Mouse (Mus musculus): Measurements from ENCODE around the gene Des. TPM values are rescaled to one million over a fixed set of nuclear protein-coding genes. Genes with fewer than 3 reads are reported as not detected.

Des gene
- polyA plus RNA-seq, 1 experiment, result 185 TPM

DNA sequence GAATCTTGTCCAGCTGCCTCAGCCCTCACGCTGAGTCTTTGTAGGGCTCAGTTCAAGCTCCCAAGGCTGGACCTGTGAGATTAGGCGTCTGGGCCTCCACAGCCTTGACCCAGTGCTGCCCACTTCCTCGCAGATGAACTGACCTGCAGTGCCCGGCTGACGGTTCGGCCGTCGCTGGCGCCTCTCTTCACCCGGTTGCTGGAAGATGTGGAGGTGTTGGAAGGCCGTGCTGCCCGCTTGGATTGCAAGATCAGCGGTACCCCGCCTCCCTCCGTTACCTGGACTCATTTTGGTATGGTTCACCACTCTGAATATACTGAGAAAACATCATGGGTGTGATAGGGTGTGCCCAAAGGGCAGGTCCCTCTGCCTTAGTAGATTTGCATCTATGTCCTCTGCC lies 46.0 kb downstream of the Des start:
- H3K4me1 ChIP-seq (ENCODE audit: control insufficient read depth, insufficient read depth, low read length), result no peaks in the 10 kb centered on the region
- 87% methylated on average over 15 of the region's 15 CpGs for WGBS
- no peak overlapping the region for H3K4me3 ChIP-seq (replicated peaks; ENCODE audit: extremely low read depth, low read depth, low read length)
- DNase-seq, result no peak
- TF ChIP-seq CTCF (IDR thresholded peaks at IDR 0.05; ENCODE audit: insufficient read depth, low read length), result no peak
- no peak for TF ChIP-seq POLR2A (IDR thresholded peaks at IDR 0.05; ENCODE audit: borderline replicate concordance, extremely low read depth, low read depth, low read length)

DNA sequence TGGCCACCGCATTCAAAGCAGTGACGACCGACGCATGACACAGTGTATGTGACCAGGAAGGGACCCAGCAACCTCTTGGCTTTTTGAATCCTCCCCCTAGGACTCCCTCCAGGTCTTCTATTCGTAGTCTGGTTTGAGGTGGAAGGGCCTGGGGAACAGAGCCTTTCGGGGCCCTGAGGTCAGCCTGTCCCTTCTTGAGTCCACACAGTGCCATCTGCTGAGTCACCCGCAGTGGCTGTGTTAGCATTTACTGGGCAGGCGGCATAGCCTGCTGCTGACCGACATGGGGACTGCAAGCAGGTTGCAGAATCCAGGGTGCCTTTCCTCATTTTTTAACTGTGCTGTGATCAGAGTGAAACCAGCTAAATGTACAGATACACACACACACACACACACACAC lies 46.9 kb downstream of the Des start:
- no peak for DNase-seq
- Histone ChIP-seq H3K4me1 (ENCODE audit: control insufficient read depth, insufficient read depth, low read length) (no peaks in the 10 kb centered on the region), H3K4me3 (replicated peaks; ENCODE audit: extremely low read depth, low read depth, low read length) (no peak overlapping the region)
- TF ChIP-seq POLR2A (IDR thresholded peaks at IDR 0.05; ENCODE audit: borderline replicate concordance, extremely low read depth, low read depth, low read length), result no peak
- no peak for TF ChIP-seq CTCF (IDR thresholded peaks at IDR 0.05; ENCODE audit: insufficient read depth, low read length)
- 89% methylated on average over 9 of the region's 9 CpGs for WGBS

DNA sequence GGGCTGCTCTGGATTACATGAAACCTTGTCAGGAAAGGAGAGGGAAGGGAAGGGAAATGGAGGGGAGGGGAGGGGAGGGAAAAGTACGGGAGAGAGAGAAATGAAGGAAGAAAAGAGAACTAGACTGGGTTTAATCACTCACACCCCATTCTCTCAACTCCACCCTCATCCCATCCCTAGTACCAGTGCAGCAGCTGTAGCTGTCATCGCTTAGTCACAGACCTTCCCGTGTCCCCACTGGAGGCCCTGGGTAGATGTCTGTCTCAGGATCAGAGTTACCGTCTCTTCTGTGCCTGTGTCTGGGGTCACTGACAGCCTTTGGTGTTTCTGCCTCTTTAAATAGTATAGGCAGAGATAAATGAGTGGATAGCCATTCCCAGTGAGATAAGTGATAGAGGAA lies 48.1 kb downstream of the Des start:
- H3K4me3 ChIP-seq (replicated peaks; ENCODE audit: extremely low read depth, low read depth, low read length), result no peak overlapping the region
- no peak for DNase-seq
- 48% methylated on average over 4 of the region's 4 CpGs for WGBS
- H3K4me1 ChIP-seq (ENCODE audit: control insufficient read depth, insufficient read depth, low read length), result no peaks in the 10 kb centered on the region
- TF ChIP-seq CTCF (IDR thresholded peaks at IDR 0.05; ENCODE audit: insufficient read depth, low read length), result no peak
- no peak for TF ChIP-seq POLR2A (IDR thresholded peaks at IDR 0.05; ENCODE audit: borderline replicate concordance, extremely low read depth, low read depth, low read length)

DNA sequence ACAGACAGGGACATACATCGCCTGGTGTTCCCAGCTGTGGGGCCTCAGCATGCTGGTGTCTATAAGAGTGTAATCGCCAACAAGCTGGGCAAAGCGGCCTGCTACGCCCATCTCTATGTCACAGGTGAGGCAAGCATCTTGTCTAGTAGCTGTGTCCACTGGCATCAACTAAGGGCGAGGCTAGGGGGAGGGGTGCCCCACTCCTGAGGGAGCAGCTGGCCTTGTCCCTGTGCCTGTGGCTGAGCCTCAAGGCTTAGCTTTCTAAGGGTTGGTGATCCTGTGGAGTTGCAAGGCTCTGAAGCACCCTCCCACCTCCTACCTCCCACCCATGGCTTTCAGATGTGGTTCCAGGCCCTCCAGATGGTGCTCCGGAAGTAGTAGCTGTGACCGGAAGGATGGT lies 49.8 kb downstream of the Des start:
- WGBS, result 90% methylated on average over 7 of the region's 7 CpGs
- TF ChIP-seq CTCF (IDR thresholded peaks at IDR 0.05; ENCODE audit: insufficient read depth, low read length) (no peak), POLR2A (IDR thresholded peaks at IDR 0.05; ENCODE audit: borderline replicate concordance, extremely low read depth, low read depth, low read length) (no peak)
- no peak for DNase-seq

DNA sequence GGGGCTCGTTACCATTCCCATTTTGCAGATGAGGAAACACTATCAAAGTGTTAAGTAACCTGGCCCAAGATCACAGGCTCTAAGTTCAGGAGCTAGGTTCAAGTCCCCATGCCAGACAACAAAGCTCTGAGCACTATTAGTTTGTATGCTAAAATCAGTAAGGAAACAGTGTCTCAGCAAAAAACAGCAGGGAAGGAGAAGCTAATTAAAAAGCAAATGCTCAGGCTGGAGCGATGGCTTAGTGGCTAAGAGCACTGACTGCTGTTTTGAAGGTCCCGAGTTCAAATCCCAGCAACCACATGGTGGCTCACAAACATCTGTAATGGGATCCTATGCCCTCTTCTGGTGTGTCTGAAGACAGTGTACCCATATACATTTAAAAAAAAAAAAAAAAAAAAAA lies 52.1 kb downstream of the Des start:
- 89% methylated on average over 3 of the region's 3 CpGs for WGBS
- no peak overlapping the region for H3K4me3 ChIP-seq (replicated peaks; ENCODE audit: extremely low read depth, low read depth, low read length)
- no peaks in the 10 kb centered on the region for H3K4me1 ChIP-seq (ENCODE audit: control insufficient read depth, insufficient read depth, low read length)
- no peak for DNase-seq
- TF ChIP-seq CTCF (IDR thresholded peaks at IDR 0.05; ENCODE audit: insufficient read depth, low read length) (no peak), POLR2A (IDR thresholded peaks at IDR 0.05; ENCODE audit: borderline replicate concordance, extremely low read depth, low read depth, low read length) (no peak)

More for the DNA sequence above, 49.8 kb downstream of the Des start:
- Histone ChIP-seq H3K4me1 (ENCODE audit: control insufficient read depth, insufficient read depth, low read length) (no peaks in the 10 kb centered on the region), H3K4me3 (replicated peaks; ENCODE audit: extremely low read depth, low read depth, low read length) (no peak overlapping the region)

DNA sequence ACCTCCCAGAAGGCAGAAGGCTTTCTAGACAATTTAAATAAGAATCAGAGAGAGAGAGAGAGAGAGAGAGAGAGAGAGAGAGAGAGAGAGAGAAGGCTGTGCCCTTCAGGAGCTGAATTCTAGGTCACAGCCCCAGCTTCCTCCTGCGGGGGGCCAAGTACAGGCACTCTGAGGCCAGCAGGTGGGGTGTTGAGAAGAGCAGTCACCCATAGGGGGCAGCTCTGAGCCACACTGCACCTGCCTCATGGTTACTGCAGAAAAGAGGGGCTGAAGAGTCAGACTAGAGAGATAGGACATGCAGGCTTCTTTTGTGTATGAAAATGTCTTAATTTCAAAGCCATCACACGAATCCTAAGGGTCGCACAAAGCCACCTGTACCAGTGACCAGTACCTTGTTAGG lies 53.6 kb downstream of the Des start:
- Histone ChIP-seq H3K4me3 (replicated peaks; ENCODE audit: extremely low read depth, low read depth, low read length) (no peak overlapping the region), H3K4me1 (ENCODE audit: control insufficient read depth, insufficient read depth, low read length) (no peaks in the 10 kb centered on the region)
- no peak for DNase-seq
- TF ChIP-seq CTCF (IDR thresholded peaks at IDR 0.05; ENCODE audit: insufficient read depth, low read length) (peak; percentile 32), POLR2A (IDR thresholded peaks at IDR 0.05; ENCODE audit: borderline replicate concordance, extremely low read depth, low read depth, low read length) (no peak)
- 59% methylated on average over 3 of the region's 3 CpGs for WGBS

Other genes starting within 250 kb of the Des start
- gene Nhej1, start 235.1 kb upstream of the Des start, polyA plus RNA-seq (2012; rRNA removed), result 1.8 and 2.7 TPM in 2 replicates
- 1.4 and 2.0 TPM in 2 replicates for gene Slc23a3, start 226.4 kb upstream of the Des start, polyA plus RNA-seq (2012; rRNA removed)
- 57.6 and 64.3 TPM in 2 replicates for gene Cnppd1, start 217.6 kb upstream of the Des start, polyA plus RNA-seq (2012; rRNA removed)
- gene Retreg2, start 217.6 kb upstream of the Des start, polyA plus RNA-seq (2012; rRNA removed), result 112 and 123 TPM in 2 replicates
- 59.4 and 68.0 TPM in 2 replicates for gene Zfand2b, start 191.7 kb upstream of the Des start, polyA plus RNA-seq (2012; rRNA removed)
- gene Abcb6, start 179.9 kb upstream of the Des start, polyA plus RNA-seq (2012; rRNA removed), result 14.6 and 18.7 TPM in 2 replicates
- 15.4 and 20.0 TPM in 2 replicates for gene Ankzf1, start 168.2 kb upstream of the Des start, polyA plus RNA-seq (2012; rRNA removed)
- gene Atg9a, start 168.1 kb upstream of the Des start, polyA plus RNA-seq (2012; rRNA removed), result 65.7 and 73.3 TPM in 2 replicates
- 8.8 and 15.4 TPM in 2 replicates for gene Glb1l, start 149.5 kb upstream of the Des start, polyA plus RNA-seq (2012; rRNA removed)
- gene Stk16, start 149.5 kb upstream of the Des start, polyA plus RNA-seq (2012; rRNA removed), result 130 and 140 TPM in 2 replicates
- 36.6 and 103 TPM in 2 replicates for gene Tuba4a, start 140.5 kb upstream of the Des start, polyA plus RNA-seq (2012; rRNA removed)
- not detected in 2 replicates for gene A630095N17Rik, start 128.2 kb upstream of the Des start, polyA plus RNA-seq (2012; rRNA removed)
- gene Dnajb2, start 123.9 kb upstream of the Des start, polyA plus RNA-seq (2012; rRNA removed), result 54.5 and 56.1 TPM in 2 replicates
- 2.1 and 2.5 TPM in 2 replicates for gene Ptprn, start 95.8 kb upstream of the Des start, polyA plus RNA-seq (2012; rRNA removed)
- gene Resp18, start 81.9 kb upstream of the Des start, polyA plus RNA-seq (2012; rRNA removed), result 1.2 and 2.5 TPM in 2 replicates
- gene Dnpep, start 42.3 kb upstream of the Des start, polyA plus RNA-seq (2012; rRNA removed), result 104 and 129 TPM in 2 replicates
- 31.5 and 35.0 TPM in 2 replicates for gene Speg, start 15.0 kb downstream of the Des start, polyA plus RNA-seq (2012; rRNA removed)
- 106 and 125 TPM in 2 replicates for gene Gmppa, start 75.6 kb downstream of the Des start, polyA plus RNA-seq (2012; rRNA removed)
- 0.05 TPM in 1 of 2 replicates, not detected in the other for gene Asic4, start 90.1 kb downstream of the Des start, polyA plus RNA-seq (2012; rRNA removed)
- 89.7 and 127 TPM in 2 replicates for gene Chpf, start 119.0 kb downstream of the Des start, polyA plus RNA-seq (2012; rRNA removed)
- gene Tmem198, start 119.2 kb downstream of the Des start, polyA plus RNA-seq (2012; rRNA removed), result 5.2 and 7.4 TPM in 2 replicates
- gene Obsl1, start 146.1 kb downstream of the Des start, polyA plus RNA-seq (2012; rRNA removed), result 20.7 and 26.1 TPM in 2 replicates
- gene Inha, start 146.7 kb downstream of the Des start, polyA plus RNA-seq (2012; rRNA removed), result 13.6 and 14.3 TPM in 2 replicates
- 44.1 and 50.6 TPM in 2 replicates for gene Stk11ip, start 161.2 kb downstream of the Des start, polyA plus RNA-seq (2012; rRNA removed)
- 29.7 and 35.3 TPM in 2 replicates for gene Slc4a3, start 185.9 kb downstream of the Des start, polyA plus RNA-seq (2012; rRNA removed)